Mouse (Mus musculus) myocyte (in vitro differentiated cells): ENCODE results near the gene BC030870. TPM values are rescaled to one million over a fixed set of nuclear protein-coding genes. Genes with fewer than 3 reads are reported as not detected.

ENCODE experiments used
- H3K27me3 ChIP-seq: one replicate; pipeline ENCODE4 v1.6.1; 2011; ENCODE audit not compliant: control insufficient read depth, insufficient read depth, insufficient read length
- H3K36me3 ChIP-seq: one replicate; pipeline ENCODE4 v1.6.1; 2011; ENCODE audit not compliant: control insufficient read depth, insufficient read depth
- H3K4me2 ChIP-seq: one replicate; pipeline ENCODE4 v1.6.1; 2011; ENCODE audit warnings: low read depth, control low read depth
- H3K4me3 ChIP-seq: one replicate; pipeline ENCODE4 v1.5.1; 2011; ENCODE audit warnings: mild to moderate bottlenecking, control low read depth, moderate library complexity
- H3K79me2 ChIP-seq: one replicate; pipeline ENCODE4 v1.6.1; 2011; ENCODE audit not compliant: control insufficient read depth, insufficient read depth
- H3ac ChIP-seq: one replicate; pipeline ENCODE4 v1.6.1; 2011; ENCODE audit not compliant: control insufficient read depth, insufficient read length
- CEBPB ChIP-seq: IDR thresholded peaks from 2 replicates; pipeline ENCODE4 v1.6.1; 2011; ENCODE audit warnings: mild to moderate bottlenecking, moderate library complexity; ENCODE audit not compliant: poor library complexity, insufficient read depth, severe bottlenecking
- E2F4 ChIP-seq: IDR thresholded peaks from one replicate; pipeline ENCODE4 v1.6.1; 2011; ENCODE audit warnings: mild to moderate bottlenecking, control low read depth, moderate library complexity; ENCODE audit not compliant: insufficient read depth
- MAX ChIP-seq: IDR thresholded peaks from one replicate; pipeline ENCODE4 v1.6.1; 2011; ENCODE audit warnings: low read depth, mild to moderate bottlenecking, control low read depth
- MYOD1 ChIP-seq, 3 experiments: IDR thresholded peaks; one replicate each; pipeline ENCODE4 v1.6.1; 2011; ENCODE audit warnings: control low read depth in 2 of 3, low read depth in 2 of 3, mild to moderate bottlenecking in 2 of 3, moderate library complexity in 1 of 3; ENCODE audit not compliant: insufficient read length in 2 of 3, control insufficient read depth in 1 of 3
- MYOG ChIP-seq, 3 experiments: IDR thresholded peaks; one replicate each; pipeline ENCODE4 v1.6.1; 2011; ENCODE audit warnings: control low read depth in 2 of 3, low read depth in 2 of 3, mild to moderate bottlenecking in 2 of 3; ENCODE audit not compliant: insufficient read length in 2 of 3, control insufficient read depth in 1 of 3, insufficient read depth in 1 of 3
- POLR2A ChIP-seq: IDR thresholded peaks from one replicate; pipeline ENCODE4 v1.6.1; 2011; ENCODE audit warnings: low read depth, mild to moderate bottlenecking, control low read depth, moderate library complexity; ENCODE audit not compliant: insufficient read length
- POLR2AphosphoS2 ChIP-seq: IDR thresholded peaks from one replicate; pipeline ENCODE4 v1.6.1; 2011; ENCODE audit warnings: low read depth, control low read depth; ENCODE audit not compliant: insufficient read length
- REST ChIP-seq: IDR thresholded peaks from one replicate; pipeline ENCODE4 v1.6.1; 2011; ENCODE audit warnings: mild to moderate bottlenecking, control low read depth, moderate library complexity; ENCODE audit not compliant: insufficient read depth, insufficient read length
- SRF ChIP-seq: IDR thresholded peaks from one replicate; pipeline ENCODE4 v1.6.1; 2011; ENCODE audit warnings: low read depth; ENCODE audit not compliant: control insufficient read depth, insufficient read length
- TCF12 ChIP-seq: IDR thresholded peaks from one replicate; pipeline ENCODE4 v1.6.1; 2011; ENCODE audit warnings: mild to moderate bottlenecking, control low read depth; ENCODE audit not compliant: poor library complexity, insufficient read depth, severe bottlenecking
- TCF3 ChIP-seq: IDR thresholded peaks from one replicate; pipeline ENCODE4 v1.6.1; 2011; ENCODE audit warnings: low read depth, control low read depth; ENCODE audit not compliant: insufficient read length
- USF1 ChIP-seq: IDR thresholded peaks from one replicate; pipeline ENCODE4 v1.6.1; 2011; ENCODE audit warnings: low read depth, mild to moderate bottlenecking, control low read depth, moderate library complexity
- polyA plus RNA-seq: library from polyadenylated mRNA; unstranded; fragments of >200 nt; fragmentation: generic; extraction: Trizol; gene quantifications from one replicate; pipeline ENCODE4 v1.2.1, GENCODE M21; 2012; ENCODE audit warnings: missing spikeins

Gene BC030870
- polyA plus RNA-seq, 1 experiment, result not detected

- H3K4me3 ChIP-seq, result no peak overlapping the region
- H3K27me3 ChIP-seq, result no peaks in the 10 kb centered on the region
- no peak overlapping the region for H3K4me2 ChIP-seq
- TF ChIP-seq MYOG (IDR thresholded peaks at IDR 0.05; ENCODE audit: control insufficient read depth in 1 of 3, insufficient read depth in 1 of 3, insufficient read length in 2 of 3, low read depth in 2 of 3) (no peak), MAX (no peak), SRF (no peak), TCF3 (no peak), POLR2A (no peak), REST (no peak), MYOD1 (IDR thresholded peaks at IDR 0.05; ENCODE audit: control insufficient read depth in 1 of 3, insufficient read length in 2 of 3, low read depth in 2 of 3) (no peak), E2F4 (no peak), TCF12 (no peak), CEBPB (no peak), USF1 (no peak), POLR2AphosphoS2 (no peak)
- no peaks in the 10 kb centered on the region for H3K36me3 ChIP-seq
- no peak overlapping the region for H3ac ChIP-seq
- no peaks in the 10 kb centered on the region for H3K79me2 ChIP-seq
Observed at GRCm38 (mm10) chr8:65159096-65159748, 29.9 kb upstream of the BC030870 start.

GRCm38 (mm10) chr8:65157901-65158300, 28.5 kb upstream of the BC030870 start:
- no peaks in the 10 kb centered on the region for H3K27me3 ChIP-seq
- no peak for TF ChIP-seq MYOG (IDR thresholded peaks at IDR 0.05; ENCODE audit: control insufficient read depth in 1 of 3, insufficient read depth in 1 of 3, insufficient read length in 2 of 3, low read depth in 2 of 3)
- no peak for TF ChIP-seq TCF3
- TF ChIP-seq MYOD1 (IDR thresholded peaks at IDR 0.05; ENCODE audit: control insufficient read depth in 1 of 3, insufficient read length in 2 of 3, low read depth in 2 of 3), result no peak
- no peak for TF ChIP-seq CEBPB
- TF ChIP-seq MAX, result no peak
- TF ChIP-seq E2F4, result no peak
- TF ChIP-seq POLR2A, result no peak
- no peak for TF ChIP-seq REST
- no peak for TF ChIP-seq USF1
- no peak for TF ChIP-seq POLR2AphosphoS2
- TF ChIP-seq SRF, result no peak
- TF ChIP-seq TCF12, result no peak
- no peak overlapping the region for H3ac ChIP-seq
- no peaks in the 10 kb centered on the region for H3K79me2 ChIP-seq
- H3K4me2 ChIP-seq, result no peak overlapping the region
- H3K4me3 ChIP-seq, result no peak overlapping the region
- no peaks in the 10 kb centered on the region for H3K36me3 ChIP-seq

GRCm38 (mm10) chr8:65138830-65139466, 9.6 kb upstream of the BC030870 start:
- no peak for TF ChIP-seq MYOG (IDR thresholded peaks at IDR 0.05; ENCODE audit: control insufficient read depth in 1 of 3, insufficient read depth in 1 of 3, insufficient read length in 2 of 3, low read depth in 2 of 3)
- TF ChIP-seq POLR2A, result no peak
- TF ChIP-seq USF1, result no peak
- TF ChIP-seq CEBPB, result no peak
- TF ChIP-seq E2F4, result no peak
- TF ChIP-seq SRF, result no peak
- no peak for TF ChIP-seq TCF12
- no peak for TF ChIP-seq MYOD1 (IDR thresholded peaks at IDR 0.05; ENCODE audit: control insufficient read depth in 1 of 3, insufficient read length in 2 of 3, low read depth in 2 of 3)
- TF ChIP-seq REST, result no peak
- TF ChIP-seq POLR2AphosphoS2, result no peak
- TF ChIP-seq TCF3, result no peak
- no peak for TF ChIP-seq MAX
- H3K4me3 ChIP-seq, result no peak overlapping the region
- H3K36me3 ChIP-seq, result no peaks in the 10 kb centered on the region
- H3ac ChIP-seq, result no peak overlapping the region
- H3K4me2 ChIP-seq, result no peak overlapping the region
- no peaks in the 10 kb centered on the region for H3K27me3 ChIP-seq
- H3K79me2 ChIP-seq, result no peaks in the 10 kb centered on the region

DNA sequence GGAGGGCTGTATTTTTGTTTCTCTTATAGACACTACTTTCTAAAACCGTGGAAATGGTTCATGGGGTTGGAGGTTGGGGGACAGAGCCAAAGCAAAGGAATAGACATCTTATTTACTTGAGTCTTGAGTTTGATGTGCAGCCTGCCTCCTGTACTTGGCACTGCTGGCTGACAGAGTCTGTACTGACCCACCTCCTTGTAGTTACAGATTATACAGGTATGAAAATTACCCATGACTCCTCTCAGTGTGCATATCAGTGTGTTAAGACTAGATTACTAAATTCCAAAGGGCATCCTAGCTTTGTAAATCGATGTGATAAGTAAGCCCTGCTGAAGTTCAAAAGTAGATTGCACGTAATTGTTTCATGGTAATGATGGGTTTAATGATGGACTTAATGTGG, 2.9 kb downstream of the BC030870 start:
- no peaks in the 10 kb centered on the region for H3K27me3 ChIP-seq
- no peak overlapping the region for H3K4me3 ChIP-seq
- H3ac ChIP-seq, result no peak overlapping the region
- H3K36me3 ChIP-seq, result no peaks in the 10 kb centered on the region
- H3K4me2 ChIP-seq, result no peak overlapping the region
- no peak for TF ChIP-seq MYOD1 (IDR thresholded peaks at IDR 0.05; ENCODE audit: control insufficient read depth in 1 of 3, insufficient read length in 2 of 3, low read depth in 2 of 3)
- no peak for TF ChIP-seq POLR2AphosphoS2
- no peak for TF ChIP-seq TCF3
- TF ChIP-seq SRF, result no peak
- no peak for TF ChIP-seq MAX
- TF ChIP-seq MYOG (IDR thresholded peaks at IDR 0.05; ENCODE audit: control insufficient read depth in 1 of 3, insufficient read depth in 1 of 3, insufficient read length in 2 of 3, low read depth in 2 of 3), result no peak
- TF ChIP-seq USF1, result no peak
- no peak for TF ChIP-seq POLR2A
- TF ChIP-seq TCF12, result no peak
- TF ChIP-seq E2F4, result no peak
- no peak for TF ChIP-seq REST
- no peaks in the 10 kb centered on the region for H3K79me2 ChIP-seq
